Mouse (Mus musculus) heart, embryonic 15.5 days (tissue): ENCODE data around the gene Mrpl14. TPM values are rescaled to one million over a fixed set of nuclear protein-coding genes. Genes with fewer than 3 reads are reported as not detected.

Source experiments
- ATAC-seq: fragments of 200-750 bp; cut with Nextera tagmentation; replicated peaks from 2 replicates; pipeline ENCODE4 v1.8.0; 2017; ENCODE audit warnings: low read depth, moderate TSS enrichment; ENCODE audit not compliant: insufficient number of reproducible peaks, insufficient read depth, low FRiP score
- H3K27ac ChIP-seq: fragments of 300-500 bp; sonication (generic); 2 replicates; pipeline ENCODE4 v1.5.1; 2015; ENCODE audit warnings: mild to moderate bottlenecking, inconsistent platforms
- H3K27me3 ChIP-seq: fragments of 300-500 bp; sonication (generic); 2 replicates; pipeline ENCODE4 v1.6.1; 2015; ENCODE audit warnings: inconsistent platforms
- H3K36me3 ChIP-seq: fragments of 300-500 bp; sonication (generic); 2 replicates; pipeline ENCODE4 v1.6.1; 2015; ENCODE audit warnings: mild to moderate bottlenecking, inconsistent platforms
- H3K4me1 ChIP-seq: fragments of 300-500 bp; sonication (generic); replicated peaks from 2 replicates; pipeline ENCODE4 v1.6.1; 2015; ENCODE audit warnings: inconsistent platforms
- H3K4me2 ChIP-seq: fragments of 300-500 bp; sonication (generic); 2 replicates; pipeline ENCODE4 v1.6.1; 2015; ENCODE audit warnings: inconsistent platforms, mild to moderate bottlenecking, moderate library complexity
- H3K4me3 ChIP-seq: fragments of 300-500 bp; sonication (generic); 2 replicates; pipeline ENCODE4 v1.5.1; 2015; ENCODE audit warnings: mild to moderate bottlenecking, inconsistent platforms
- H3K9ac ChIP-seq: fragments of 300-500 bp; sonication (generic); 2 replicates; pipeline ENCODE4 v1.6.1; 2015; ENCODE audit warnings: mild to moderate bottlenecking, inconsistent platforms
- H3K9me3 ChIP-seq: fragments of 300-500 bp; sonication (generic); replicated peaks from 2 replicates; pipeline ENCODE4 v1.6.1; 2016; ENCODE audit warnings: inconsistent platforms
- WGBS: fragments of 180-500 bp; shearing (Covaris S2); methylation state at CpG from one replicate; pipeline ENCODE4 v1.1.7; 2015; ENCODE audit warnings: mixed read lengths; 5-methylcytosine and 5-hydroxymethylcytosine counted together
- polyA plus RNA-seq: library from polyadenylated mRNA; unstranded; fragments of >200 nt; fragmentation: Nextera tagmentation; extraction: Ambion mirVana; gene quantifications from 2 replicates; pipeline ENCODE4 v1.2.1, GENCODE M21; 2015

The Mrpl14 gene
- polyA plus RNA-seq, 1 experiment from 2014 or later: 124 TPM

DNA sequence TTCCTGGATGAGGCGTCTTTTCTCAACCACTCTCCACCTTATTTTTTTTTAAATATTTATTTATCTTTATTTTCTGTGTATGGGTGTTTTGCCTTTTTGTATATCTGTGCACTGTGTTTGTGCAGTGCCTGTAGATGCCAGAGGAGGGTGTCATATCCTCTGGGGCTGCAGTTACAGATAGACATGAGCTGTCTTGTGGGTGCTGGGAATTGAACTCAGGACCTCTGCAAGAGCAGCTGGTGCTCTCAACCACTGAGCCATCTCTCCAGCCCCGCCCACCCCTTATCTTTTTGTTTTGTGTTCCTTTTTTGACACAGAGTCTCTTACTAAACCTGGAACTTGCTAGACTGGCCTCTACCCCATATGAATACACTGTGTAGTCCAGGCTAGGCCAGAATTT, 41.4 kb downstream of the Mrpl14 start:
- no peak overlapping the region for H3K4me3 ChIP-seq
- H3K36me3 ChIP-seq: no peaks in the 10 kb centered on the region
- WGBS: 81% methylated on average over 2 of the region's 2 CpGs
- peaks cover 6% of the 10 kb centered on the region; the same call in 1 of the 2 replicates for H3K27me3 ChIP-seq
- no peaks in the 10 kb centered on the region for H3K9me3 ChIP-seq
- no peak overlapping the region for H3K9ac ChIP-seq
- no peak overlapping the region for H3K27ac ChIP-seq
- ATAC-seq: no peak
- H3K4me1 ChIP-seq: peaks cover 50% of the 10 kb centered on the region
- H3K4me2 ChIP-seq: no peak overlapping the region

DNA sequence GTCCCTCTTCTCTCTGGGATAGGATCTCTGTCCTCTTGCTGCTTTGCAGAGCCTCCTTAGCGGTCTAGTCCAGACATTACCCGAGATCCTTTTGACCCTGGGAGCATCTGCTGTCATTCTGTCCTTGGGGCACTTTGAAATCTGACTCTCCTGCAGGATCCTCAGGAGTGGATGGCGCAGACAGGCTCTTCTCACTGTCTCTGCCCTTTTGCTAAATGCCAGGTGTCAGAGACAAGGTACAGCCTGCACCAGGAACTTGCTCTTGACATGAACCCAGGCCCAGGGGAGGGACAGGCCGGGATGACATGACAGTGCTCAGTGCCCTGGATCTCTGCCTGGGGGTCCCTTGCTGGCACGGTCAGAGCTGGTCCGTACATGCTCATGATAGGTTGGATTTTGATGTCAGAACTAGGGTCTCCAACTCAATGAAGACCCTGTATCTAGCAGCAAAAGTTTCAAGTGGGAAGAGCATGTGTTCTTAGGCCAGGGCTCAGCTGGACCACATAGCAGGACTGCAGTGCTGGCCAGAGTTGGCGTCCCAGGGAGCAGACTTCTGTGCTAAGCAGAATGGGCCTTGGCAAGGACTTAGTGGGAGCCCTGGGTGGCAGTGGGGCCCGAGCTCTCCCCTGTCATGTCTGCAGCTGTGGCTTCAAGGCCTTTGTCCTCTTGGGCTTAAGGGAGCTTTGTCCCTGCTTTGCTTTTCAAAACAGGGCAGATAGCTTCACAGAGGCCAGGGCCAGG, 42.0 kb downstream of the Mrpl14 start:
- Histone ChIP-seq H3K4me2 (no peak overlapping the region), H3K4me3 (no peak overlapping the region), H3K4me1 (peaks cover 54% of the 10 kb centered on the region), H3K27ac (0 out of 2 replicates have a peak overlapping the region, but pooled peaks have one; percentile 75), H3K9ac (no peak overlapping the region), H3K36me3 (no peaks in the 10 kb centered on the region), H3K9me3 (no peaks in the 10 kb centered on the region), H3K27me3 (peaks cover 8% of the 10 kb centered on the region)
- WGBS: 72% methylated on average over 8 of the region's 8 CpGs
- no peak for ATAC-seq

DNA sequence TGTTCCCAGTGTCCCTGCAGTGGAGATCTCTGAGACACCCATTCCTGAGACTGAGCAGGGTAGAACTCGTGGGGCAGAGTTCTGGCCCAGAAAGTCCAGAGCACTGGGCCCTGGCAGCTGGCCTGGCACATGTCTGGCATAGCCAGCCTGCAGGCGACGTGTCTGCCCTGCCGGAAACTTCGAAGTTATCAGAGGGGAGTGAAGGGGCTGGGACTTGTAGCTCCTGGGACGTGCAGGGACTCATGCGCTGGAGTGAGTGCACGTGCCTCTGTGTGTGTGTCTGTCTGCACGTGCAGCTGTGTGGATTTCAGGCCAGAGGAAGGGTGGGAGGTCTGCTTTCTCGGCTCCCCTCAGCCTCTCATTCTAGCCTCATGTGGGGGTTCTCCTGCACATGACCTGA, 43.3 kb downstream of the Mrpl14 start:
- 31% methylated on average over 10 of the region's 10 CpGs for WGBS

DNA sequence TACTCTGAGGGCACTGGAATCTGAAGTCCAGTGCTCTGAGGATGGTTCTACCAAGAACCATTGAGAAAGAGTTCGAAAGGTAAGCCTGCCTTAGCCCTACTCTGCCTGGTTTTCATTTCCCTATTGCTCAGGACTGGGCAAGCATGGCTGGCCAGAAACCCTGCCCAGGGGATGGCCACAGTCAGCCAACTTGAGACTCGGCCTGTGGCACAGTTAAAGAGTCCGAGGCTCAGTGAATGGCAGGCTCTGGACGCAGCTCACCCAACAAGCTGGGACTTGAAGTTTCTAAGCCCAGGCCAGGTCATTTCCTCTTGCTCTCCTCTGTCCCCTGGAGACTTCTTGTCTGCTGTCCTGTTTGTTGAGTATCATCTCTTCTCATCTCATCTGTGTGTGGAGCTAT, 44.6 kb downstream of the Mrpl14 start:
- H3K4me1 ChIP-seq: peaks cover 69% of the 10 kb centered on the region

More for the DNA sequence above, 43.3 kb downstream of the Mrpl14 start:
- peaks cover 58% of the 10 kb centered on the region for H3K4me1 ChIP-seq
- 0 out of 2 replicates have a peak overlapping the region, but pooled peaks have one; percentile 18 for H3K9ac ChIP-seq
- no peak overlapping the region for H3K4me2 ChIP-seq
- no peaks in the 10 kb centered on the region for H3K36me3 ChIP-seq
- peak overlapping the region; percentile 75 for H3K27ac ChIP-seq
- peaks cover 8% of the 10 kb centered on the region for H3K27me3 ChIP-seq
- no peak overlapping the region for H3K4me3 ChIP-seq
- ATAC-seq: peak; percentile 66
- no peaks in the 10 kb centered on the region for H3K9me3 ChIP-seq

DNA sequence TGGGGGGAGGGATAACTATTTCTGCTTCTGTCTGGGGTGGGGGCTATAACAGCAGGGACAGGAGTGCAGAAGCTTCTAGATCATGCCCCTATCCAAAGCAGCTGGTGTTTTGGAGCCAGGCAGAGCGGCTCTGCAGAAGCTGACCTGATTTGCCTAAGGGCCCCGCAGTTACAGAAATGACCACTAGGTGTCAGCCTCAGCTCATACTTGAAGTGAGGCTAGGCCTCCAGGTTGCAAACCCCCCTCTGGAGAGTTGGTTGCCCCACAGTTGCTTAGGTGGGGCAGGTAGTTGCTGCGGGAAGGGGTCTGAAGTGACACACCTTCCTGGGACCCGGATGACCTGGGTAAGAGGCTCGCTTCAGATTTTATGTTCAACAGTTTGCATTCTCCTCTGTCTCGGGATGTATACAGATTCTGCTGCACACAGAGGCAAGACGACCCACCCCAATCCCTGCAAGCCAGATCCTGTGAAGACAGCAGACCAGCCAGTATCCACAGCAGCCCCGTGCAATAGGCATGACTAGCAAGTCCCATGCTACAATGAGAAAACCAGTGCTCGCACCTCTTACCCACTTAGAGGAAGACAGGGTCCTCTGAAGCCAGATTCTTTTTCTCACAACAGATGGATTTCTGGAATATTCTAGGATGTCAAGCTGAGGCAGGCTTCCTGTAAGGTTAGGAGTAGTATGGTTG, 45.2 kb downstream of the Mrpl14 start:
- 25% methylated on average over 9 of the region's 9 CpGs for WGBS
- Histone ChIP-seq H3K36me3 (no peaks in the 10 kb centered on the region), H3K4me2 (no peak overlapping the region), H3K9ac (no peak overlapping the region), H3K27me3 (peaks cover 8% of the 10 kb centered on the region), H3K4me1 (peaks cover 71% of the 10 kb centered on the region), H3K27ac (no peak overlapping the region), H3K9me3 (no peaks in the 10 kb centered on the region), H3K4me3 (no peak overlapping the region)
- no peak; the same call in 1 of the 2 replicates for ATAC-seq

More for the DNA sequence above, 44.6 kb downstream of the Mrpl14 start:
- Histone ChIP-seq H3K27me3 (peaks cover 8% of the 10 kb centered on the region), H3K4me3 (no peak overlapping the region), H3K27ac (no peak overlapping the region), H3K9ac (no peak overlapping the region), H3K9me3 (no peaks in the 10 kb centered on the region), H3K4me2 (no peak overlapping the region), H3K36me3 (no peaks in the 10 kb centered on the region)
- WGBS: 89% methylated on average over 4 of the region's 4 CpGs
- no peak for ATAC-seq

DNA sequence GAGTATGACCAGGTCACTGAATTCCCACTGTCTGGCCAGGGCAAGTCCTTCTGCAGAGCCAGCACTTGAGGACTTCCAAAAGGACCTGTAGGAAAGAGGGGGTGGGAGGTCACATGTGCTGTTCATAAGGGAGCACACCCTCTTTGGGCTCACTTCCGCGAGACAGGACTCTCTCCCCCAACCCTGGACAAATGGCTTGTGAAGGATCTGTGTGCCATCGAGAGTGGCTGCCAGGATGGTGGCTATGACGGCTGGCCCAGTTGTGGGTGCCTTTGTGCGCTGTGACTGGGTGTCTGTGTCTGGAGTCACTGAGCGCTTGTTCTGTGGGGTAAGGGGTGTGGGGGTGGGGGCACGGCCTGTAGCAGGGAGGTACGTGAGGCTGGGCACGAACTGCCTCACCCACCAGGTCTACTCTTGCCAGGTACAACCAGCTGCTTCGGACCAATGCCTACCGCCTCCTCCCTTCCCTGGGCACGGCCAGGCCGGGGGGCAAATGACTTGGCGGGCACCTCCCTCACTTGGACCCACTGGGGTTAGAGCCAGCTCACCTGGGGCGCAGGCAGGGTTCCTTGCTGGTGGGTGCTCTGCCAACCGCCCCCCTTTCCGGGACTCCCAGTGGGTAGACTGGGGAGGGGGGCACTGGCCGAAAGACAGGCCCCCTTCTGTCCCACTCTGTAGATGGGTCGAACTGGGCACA, 47.1 kb downstream of the Mrpl14 start:
- ATAC-seq: no peak
- peaks cover 77% of the 10 kb centered on the region for H3K4me1 ChIP-seq
- H3K27me3 ChIP-seq: peaks cover 8% of the 10 kb centered on the region
- peak overlapping the region; percentile 87 for H3K4me2 ChIP-seq
- peak overlapping the region; percentile 60 for H3K9ac ChIP-seq
- WGBS: 69% methylated on average over 19 of the region's 19 CpGs
- peak overlapping the region; percentile 93; the same call in 1 of the 2 replicates for H3K27ac ChIP-seq
- H3K36me3 ChIP-seq: no peaks in the 10 kb centered on the region
- H3K4me3 ChIP-seq: peak overlapping the region; percentile 43
- no peaks in the 10 kb centered on the region for H3K9me3 ChIP-seq

DNA sequence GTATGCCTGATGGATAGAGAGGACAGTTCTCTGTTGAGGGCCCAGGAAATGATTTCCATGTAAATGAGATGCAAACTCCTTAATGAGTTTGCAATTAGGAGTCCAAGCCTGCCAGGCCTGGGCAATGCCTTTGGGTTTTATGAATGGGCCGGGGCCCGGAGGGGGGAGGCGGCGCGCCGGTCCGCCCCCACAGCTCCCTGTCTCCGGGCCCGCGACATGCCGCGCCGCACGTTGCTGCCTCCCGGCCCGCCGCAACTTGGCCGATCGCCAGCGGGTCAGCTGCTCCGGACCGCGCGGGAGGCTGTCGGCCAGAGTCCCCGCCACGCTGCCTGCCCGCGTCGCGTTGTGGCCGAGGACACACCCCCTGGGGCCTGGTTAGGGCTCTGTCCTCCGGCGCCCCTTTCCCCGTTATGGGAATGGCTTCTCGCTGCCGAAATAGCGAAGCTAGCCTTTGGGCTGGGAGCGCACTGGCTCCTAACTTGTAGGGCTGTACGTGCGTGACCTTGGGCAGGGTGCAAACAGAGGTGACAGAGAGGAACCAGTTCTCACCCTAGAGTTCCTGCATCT, 47.7 kb downstream of the Mrpl14 start, which contains the start of gene 1600014C23Rik:
1600014C23Rik (minus strand) TSS at position 110 of the 567 bp plus-strand sequence.
- Histone ChIP-seq H3K27me3 (peaks cover 8% of the 10 kb centered on the region), H3K36me3 (no peaks in the 10 kb centered on the region), H3K4me1 (peaks cover 70% of the 10 kb centered on the region), H3K27ac (peak within 1 kb of the TSS; percentile 93), H3K9me3 (no peaks in the 10 kb centered on the region), H3K4me3 (peak within 1 kb of the TSS; percentile 43), H3K4me2 (peak within 1 kb of the TSS; percentile 87), H3K9ac (peak within 1 kb of the TSS; percentile 60)
- 1% methylated on average over 41 of the region's 41 CpGs for WGBS
- ATAC-seq: no peak; the same call in 1 of the 2 replicates

DNA sequence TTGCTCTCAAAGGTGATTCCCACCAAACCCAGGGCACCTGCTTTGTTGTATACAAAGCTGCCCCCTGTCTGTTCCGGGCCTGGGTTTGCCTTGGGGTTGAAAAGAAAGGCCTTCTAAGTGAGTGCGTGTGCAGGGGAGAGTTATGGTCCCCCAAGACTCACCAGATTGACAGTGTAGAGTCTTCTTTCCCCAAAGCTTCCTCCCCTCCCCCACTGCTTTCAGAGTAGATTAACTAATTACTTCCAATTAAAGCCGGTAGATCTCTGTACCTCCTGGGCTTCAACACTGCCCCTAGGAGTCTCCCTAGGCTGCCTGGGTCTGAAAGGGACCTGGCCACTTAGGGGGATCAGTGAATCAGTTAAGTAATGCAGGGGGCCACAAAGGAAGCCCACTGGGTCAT, 48.2 kb downstream of the Mrpl14 start:
- Histone ChIP-seq H3K4me3 (peak overlapping the region; percentile 43), H3K4me2 (peak overlapping the region; percentile 87), H3K9ac (peak overlapping the region; percentile 60), H3K4me1 (peaks cover 65% of the 10 kb centered on the region), H3K36me3 (no peaks in the 10 kb centered on the region), H3K27ac (peak overlapping the region; percentile 93), H3K9me3 (no peaks in the 10 kb centered on the region), H3K27me3 (peaks cover 8% of the 10 kb centered on the region)
- WGBS: 42% methylated on average over 3 of the region's 3 CpGs
- ATAC-seq: no peak

DNA sequence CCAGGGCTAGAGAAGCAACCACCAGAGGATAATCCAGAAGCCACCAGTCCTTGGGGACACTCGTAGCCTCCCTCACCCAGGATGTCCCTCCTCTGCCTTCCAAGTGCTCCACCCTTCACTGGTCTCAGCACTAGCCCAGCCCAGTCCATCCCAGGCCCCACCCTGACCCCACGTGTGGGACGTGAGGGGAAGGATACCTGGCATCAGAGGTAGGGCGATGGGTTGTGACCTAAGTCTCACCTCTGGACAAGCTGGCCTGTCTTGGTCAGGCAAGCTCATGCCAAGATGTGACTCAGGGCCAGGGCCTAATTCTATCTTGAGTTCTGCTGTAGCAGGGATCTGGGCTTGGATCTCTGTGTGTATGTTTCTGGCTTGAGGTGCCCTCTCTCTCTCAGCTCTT, 48.8 kb downstream of the Mrpl14 start:
- Histone ChIP-seq H3K4me1 (peaks cover 60% of the 10 kb centered on the region), H3K4me3 (no peak overlapping the region), H3K4me2 (no peak overlapping the region), H3K9ac (0 out of 2 replicates have a peak overlapping the region, but pooled peaks have one; percentile 60), H3K36me3 (no peaks in the 10 kb centered on the region), H3K9me3 (no peaks in the 10 kb centered on the region), H3K27me3 (peaks cover 8% of the 10 kb centered on the region), H3K27ac (peak overlapping the region; percentile 93)
- 79% methylated on average over 4 of the region's 4 CpGs for WGBS
- ATAC-seq: no peak

DNA sequence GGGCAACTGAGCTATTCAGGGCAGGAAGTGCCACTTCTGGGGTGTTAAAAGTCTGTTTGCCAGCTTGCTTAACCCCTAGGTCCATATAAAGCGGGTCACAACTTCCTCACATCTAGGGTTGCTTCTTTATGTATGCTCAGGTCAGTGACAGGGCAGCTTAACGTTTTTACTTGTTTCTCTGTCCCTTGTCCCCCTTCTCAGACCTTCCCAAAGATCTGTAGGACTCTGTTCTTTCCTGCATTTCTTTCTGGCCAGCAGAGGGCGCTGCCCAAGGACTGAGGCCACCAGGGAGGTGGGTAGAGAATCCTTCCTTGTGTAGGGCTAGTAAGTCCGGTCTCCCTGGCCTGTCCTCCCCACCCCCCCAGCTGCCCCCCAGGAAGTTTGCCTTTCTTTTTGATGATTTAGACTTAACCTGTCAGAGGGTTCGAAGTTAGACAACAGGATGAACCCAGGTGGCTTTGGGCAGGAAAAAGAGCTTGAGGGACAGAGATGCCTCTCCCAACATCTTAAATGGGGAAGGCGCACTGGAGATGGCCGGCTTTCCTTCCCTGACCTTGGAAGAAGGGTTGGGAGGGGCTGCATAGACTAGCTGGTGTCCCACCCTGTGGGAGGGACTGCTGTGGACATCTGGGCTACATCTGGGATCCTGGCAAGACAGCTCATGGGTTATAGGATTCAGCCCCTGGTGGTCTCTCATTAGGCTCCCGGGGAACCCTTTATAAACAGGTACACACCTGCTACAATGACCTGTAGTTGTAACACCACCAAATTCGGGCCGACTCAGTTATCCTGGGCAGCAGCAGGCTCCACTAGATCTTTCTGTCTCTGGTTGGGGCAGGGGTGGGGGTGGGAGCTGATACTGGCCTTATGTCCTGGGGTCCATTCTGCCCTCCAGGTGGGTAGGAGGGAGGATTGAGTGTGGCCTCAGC, 49.5 kb downstream of the Mrpl14 start:
- peak overlapping the region; percentile 78 for H3K9ac ChIP-seq
- H3K4me2 ChIP-seq: peak overlapping the region; percentile 89
- peak overlapping the region; percentile 93 for H3K27ac ChIP-seq
- H3K36me3 ChIP-seq: no peaks in the 10 kb centered on the region
- no peaks in the 10 kb centered on the region for H3K9me3 ChIP-seq
- H3K27me3 ChIP-seq: peaks cover 6% of the 10 kb centered on the region
- 13% methylated on average over 10 of the region's 10 CpGs for WGBS
- H3K4me3 ChIP-seq: peak overlapping the region; percentile 62
- H3K4me1 ChIP-seq: peaks cover 54% of the 10 kb centered on the region
- ATAC-seq: 0 out of 2 replicates have a peak, but pooled peaks have one; percentile 11
